9 mouse cellular contexts compared by ENCODE assay signal in genomic region chr2:35851420-35852163, GRCm38 (mm10).
DNase-seq lines count a peak whose midpoint lies in the region; ATAC-seq lines count a peak whose summit lies in the region.
"Had no signal": no experiment of that assay in that cellular context is flagged by ENCODE, and none has a peak within 500 bp of the region (broad histone marks: within the 10 kb centered on the region; RNA-seq: fewer than 3 reads in every experiment).

No protein-coding gene starts in this region.

- H3K9me3 ChIP-seq in kidney, embryonic 16.5 days (ENCODE audit: low read length): no peaks in the 10 kb centered on the region
- H3K9me3 ChIP-seq in forebrain, embryonic 13.5 days (replicated peaks): no peaks in the 10 kb centered on the region
- H3K9me3 ChIP-seq in limb, embryonic 10.5 days (replicated peaks): no peaks in the 10 kb centered on the region
- H3K9me3 ChIP-seq: liver, embryonic 13.5 days had no signal

- DNase-seq in kidney, postnatal 14 days: no peak
- DNase-seq in limb, embryonic 10.5 days (ENCODE audit: low spot score): no peak
- DNase-seq in retina, postnatal 1 day: peak; percentile 59
- DNase-seq in lung, adult 18-20 months: no peak
- DNase-seq in layer of hippocampus, adult 9-10 months (ENCODE audit: low spot score): no peak
- DNase-seq: liver, embryonic 13.5 days; thymus, postnatal 36 days had no signal

- no peak overlapping the region for H3K4me3 ChIP-seq in kidney, embryonic 16.5 days (ENCODE audit: low read length)
- H3K4me3 ChIP-seq in forebrain, embryonic 13.5 days: no peak overlapping the region
- H3K4me3 ChIP-seq in limb, embryonic 10.5 days: peak overlapping the region; percentile 15; the same call in 1 of the 2 replicates
- H3K4me3 ChIP-seq: liver, embryonic 13.5 days had no signal

- H3K9ac ChIP-seq in kidney, embryonic 16.5 days (replicated peaks; ENCODE audit: low read length): no peak overlapping the region
- H3K9ac ChIP-seq in forebrain, embryonic 13.5 days: no peak overlapping the region
- H3K9ac ChIP-seq: liver, embryonic 13.5 days had no signal

- H3K27me3 ChIP-seq in kidney, embryonic 16.5 days (ENCODE audit: insufficient read depth, low read length): 0 out of 2 replicates have a peak, but pooled peaks cover 4% of the 10 kb centered on the region
- H3K27me3 ChIP-seq in forebrain, embryonic 13.5 days: 0 out of 2 replicates have a peak, but pooled peaks cover 7% of the 10 kb centered on the region
- peaks cover 13% of the 10 kb centered on the region; the same call in 1 of the 2 replicates for H3K27me3 ChIP-seq in limb, embryonic 10.5 days (ENCODE audit: low read depth, poor library complexity, severe bottlenecking)

- no peaks in the 10 kb centered on the region for H3K36me3 ChIP-seq in kidney, embryonic 16.5 days (ENCODE audit: insufficient read depth, low read length)
- H3K36me3 ChIP-seq in forebrain, embryonic 13.5 days (ENCODE audit: poor library complexity, severe bottlenecking): no peaks in the 10 kb centered on the region
- H3K36me3 ChIP-seq in limb, embryonic 10.5 days: no peaks in the 10 kb centered on the region
- H3K36me3 ChIP-seq: liver, embryonic 13.5 days had no signal

- H3K27ac ChIP-seq in kidney, embryonic 16.5 days (ENCODE audit: low read length): no peak overlapping the region
- 0 out of 2 replicates have a peak overlapping the region, but pooled peaks have one; percentile 3 for H3K27ac ChIP-seq in forebrain, embryonic 13.5 days
- no peak overlapping the region; the same call in 1 of the 2 replicates for H3K27ac ChIP-seq in limb, embryonic 10.5 days
- H3K27ac ChIP-seq: liver, embryonic 13.5 days had no signal

- peak; percentile 39; the same call in 1 of the 2 replicates for ATAC-seq in kidney, embryonic 16.5 days (ENCODE audit: low FRiP score, low TSS enrichment)
- ATAC-seq in forebrain, embryonic 13.5 days: peak; percentile 23; the same call in 1 of the 2 replicates

- H3K4me2 ChIP-seq in kidney, embryonic 16.5 days (replicated peaks; ENCODE audit: low read depth, low read length): peak overlapping the region; percentile 31
- peak overlapping the region; percentile 8; the same call in 1 of the 2 replicates for H3K4me2 ChIP-seq in forebrain, embryonic 13.5 days
- H3K4me2 ChIP-seq: liver, embryonic 13.5 days had no signal

- 7% methylated on average over 17 of the region's 17 CpGs for WGBS in kidney, embryonic 16.5 days
- WGBS in forebrain, embryonic 13.5 days: 12% methylated on average over 17 of the region's 17 CpGs
- 27% methylated on average over 17 of the region's 17 CpGs for WGBS in limb, embryonic 10.5 days

- H3K4me1 ChIP-seq in kidney, embryonic 16.5 days (ENCODE audit: insufficient read depth, low read length): peaks cover 22% of the 10 kb centered on the region; the same call in 1 of the 2 replicates
- peaks cover 25% of the 10 kb centered on the region for H3K4me1 ChIP-seq in forebrain, embryonic 13.5 days
- H3K4me1 ChIP-seq in limb, embryonic 10.5 days: peaks cover 46% of the 10 kb centered on the region
- H3K4me1 ChIP-seq: liver, embryonic 13.5 days had no signal
